Mouse (Mus musculus) adrenal gland, postnatal 36 days (tissue): ENCODE results near the gene Sept11. TPM values are rescaled to one million over a fixed set of nuclear protein-coding genes. Genes with fewer than 3 reads are reported as not detected.
A peak's percentile ranks its signal among the peaks of the same experiment; 100 is the strongest.

Source experiments
- DNase-seq, 2 experiments: peaks; one replicate each; pipeline ENCODE4 v3.0.0; 2021; ENCODE audit warnings: mixed read lengths in 1 of 2
- long read RNA-seq, 2 experiments: library from polyadenylated mRNA; stranded (forward); transcript quantifications; one replicate each; pipeline ENCODE4 v2.0.0; 2021; ENCODE audit warnings: borderline sequencing depth in 2 of 2
- total RNA-seq, 2 experiments: library from RNA; stranded (reverse); gene quantifications; 2 replicates each; pipeline ENCODE4 v1.2.3; 2021

The Sept11 gene
- total RNA-seq, result 10 to 100 TPM; 37.0 to 46.9 TPM
- long read RNA-seq, experiment 1, partial matches to known transcripts, result 0 of 11 reads
- long read RNA-seq, experiment 1, other reads (novel, unspliced or antisense), result 6 of 11 reads
- long read RNA-seq, experiment 2, partial matches to known transcripts, result 0 of 7 reads
- long read RNA-seq, experiment 2, other reads (novel, unspliced or antisense), result 3 of 7 reads

GRCm38 (mm10) chr5:93092857-93093622 is at the start of gene Sept11:
Gene Sept11 (plus strand): TSS chr5:93093437.
- DNase-seq, result peak; percentile 95 to 97

GRCm38 (mm10) chr5:93043688-93044583 is 49.3 kb upstream of the Sept11 start:
- no peak for DNase-seq

GRCm38 (mm10) chr5:93044584-93045370 is 48.5 kb upstream of the Sept11 start, which contains the start of gene Sowahb:
Gene Sowahb (minus strand): TSS chr5:93045022.
- peak; percentile 55 to 63 for DNase-seq

GRCm38 (mm10) chr5:93045371-93045714 is 47.9 kb upstream of the Sept11 start:
- no peak for DNase-seq

GRCm38 (mm10) chr5:93046306-93046845 is 46.9 kb upstream of the Sept11 start:
- DNase-seq, result no peak

GRCm38 (mm10) chr5:93048481-93049240 is 44.6 kb upstream of the Sept11 start:
- DNase-seq, result no peak

GRCm38 (mm10) chr5:93049971-93050370 is 43.3 kb upstream of the Sept11 start:
- DNase-seq, result no peak

GRCm38 (mm10) chr5:93051041-93051440 is 42.2 kb upstream of the Sept11 start:
- no peak for DNase-seq

- DNase-seq, result no peak
These were observed 41.3 kb upstream of the Sept11 start for GRCm38 (mm10) chr5:93051951-93052350.

GRCm38 (mm10) chr5:93053606-93054397 is 39.4 kb upstream of the Sept11 start:
- no peak for DNase-seq

GRCm38 (mm10) chr5:93060865-93061264 is 32.4 kb upstream of the Sept11 start:
- DNase-seq, result peak in 1 of 2 experiments; percentile 40

GRCm38 (mm10) chr5:93077661-93078323 is 15.4 kb upstream of the Sept11 start:
- DNase-seq, result no peak

GRCm38 (mm10) chr5:93079596-93079995 is 13.6 kb upstream of the Sept11 start:
- no peak for DNase-seq

GRCm38 (mm10) chr5:93085015-93085598 is 8.1 kb upstream of the Sept11 start:
- DNase-seq, result peak; percentile 24 to 63

GRCm38 (mm10) chr5:93085900-93086299 is 7.3 kb upstream of the Sept11 start:
- no peak for DNase-seq

GRCm38 (mm10) chr5:93091266-93091665 is 2.0 kb upstream of the Sept11 start:
- no peak for DNase-seq

- DNase-seq, result peak; percentile 37 to 47
These were observed 973 bp upstream of the Sept11 start for GRCm38 (mm10) chr5:93092147-93092781.
